Mouse (Mus musculus) B cell, adult 2 months (primary cell): ENCODE data around the gene Psmb7.

Experiments
- DNase-seq, 2 experiments: peaks; one replicate each; pipeline ENCODE4 v3.0.0; 2022

The Psmb7 gene

GRCm38 (mm10) chr2:38586733-38587132 lies 57.2 kb downstream of the Psmb7 start:
- no peak for DNase-seq

- DNase-seq = no peak
Measured at GRCm38 (mm10) chr2:38585379-38585736, 58.5 kb downstream of the Psmb7 start.

GRCm38 (mm10) chr2:38584514-38585378 lies 59.1 kb downstream of the Psmb7 start:
- DNase-seq = no peak

- DNase-seq = no peak
Measured at GRCm38 (mm10) chr2:38583982-38584381, 59.9 kb downstream of the Psmb7 start.

GRCm38 (mm10) chr2:38579528-38579927 lies 64.4 kb downstream of the Psmb7 start:
- no peak for DNase-seq

- no peak for DNase-seq
Measured at GRCm38 (mm10) chr2:38578602-38579521, 65.0 kb downstream of the Psmb7 start.

GRCm38 (mm10) chr2:38574697-38575096 lies 69.2 kb downstream of the Psmb7 start:
- peak; percentile 27 to 45 for DNase-seq

- no peak for DNase-seq
Measured at GRCm38 (mm10) chr2:38571971-38572601, 71.8 kb downstream of the Psmb7 start.

GRCm38 (mm10) chr2:38562596-38562995 lies 81.3 kb downstream of the Psmb7 start:
- no peak for DNase-seq

- no peak for DNase-seq
Measured at GRCm38 (mm10) chr2:38560296-38561227, 83.3 kb downstream of the Psmb7 start.

- DNase-seq = no peak
Measured at GRCm38 (mm10) chr2:38556721-38557120, 87.2 kb downstream of the Psmb7 start.

- DNase-seq = no peak
Measured at GRCm38 (mm10) chr2:38555659-38556058, 88.2 kb downstream of the Psmb7 start.

GRCm38 (mm10) chr2:38554226-38554995 lies 89.5 kb downstream of the Psmb7 start:
- no peak for DNase-seq

- DNase-seq = no peak
Measured at GRCm38 (mm10) chr2:38552004-38552443, 91.9 kb downstream of the Psmb7 start.

GRCm38 (mm10) chr2:38547793-38548517 lies 95.9 kb downstream of the Psmb7 start:
- DNase-seq = no peak

GRCm38 (mm10) chr2:38546748-38547147 lies 97.1 kb downstream of the Psmb7 start:
- DNase-seq = no peak

GRCm38 (mm10) chr2:38546222-38546621 lies 97.7 kb downstream of the Psmb7 start:
- no peak for DNase-seq

GRCm38 (mm10) chr2:38545706-38546105 lies 98.2 kb downstream of the Psmb7 start:
- no peak for DNase-seq

GRCm38 (mm10) chr2:38544982-38545381 lies 98.9 kb downstream of the Psmb7 start:
- DNase-seq = peak; percentile 20 to 23

GRCm38 (mm10) chr2:38544341-38544740 lies 99.5 kb downstream of the Psmb7 start:
- no peak for DNase-seq
